Mouse (Mus musculus) yolk sac, embryonic 10.5 days (tissue): ENCODE data around the gene Kcnh8.

Source experiments
- DNase-seq: peaks from one replicate; pipeline ENCODE4 v3.0.0-alpha.2; 2017; ENCODE audit warnings: low spot score

Kcnh8 gene

GRCm38 (mm10) chr17:52602093-52602780, at the start of gene Kcnh8:
Kcnh8 (plus strand) TSS chr17:52602709.
- DNase-seq: no peak

GRCm38 (mm10) chr17:52559961-52560720, 42.4 kb upstream of the Kcnh8 start:
- peak; percentile 20 for DNase-seq

- DNase-seq: no peak
Measured at GRCm38 (mm10) chr17:52565467-52566155, 36.9 kb upstream of the Kcnh8 start.

- DNase-seq: no peak
Measured at GRCm38 (mm10) chr17:52569584-52570270, 32.8 kb upstream of the Kcnh8 start.

GRCm38 (mm10) chr17:52572229-52572628, 30.3 kb upstream of the Kcnh8 start:
- DNase-seq: no peak

- no peak for DNase-seq
Measured at GRCm38 (mm10) chr17:52591503-52592194, 10.9 kb upstream of the Kcnh8 start.

GRCm38 (mm10) chr17:52599141-52599540, 3.4 kb upstream of the Kcnh8 start:
- DNase-seq: no peak

- DNase-seq: peak; percentile 6
Measured at GRCm38 (mm10) chr17:52600882-52601371, 1.6 kb upstream of the Kcnh8 start.

- no peak for DNase-seq
Measured at GRCm38 (mm10) chr17:52602781-52603170, 267 bp downstream of the Kcnh8 start.

- DNase-seq: no peak
Measured at GRCm38 (mm10) chr17:52603411-52603810, 902 bp downstream of the Kcnh8 start.

GRCm38 (mm10) chr17:52611382-52611781, 8.9 kb downstream of the Kcnh8 start:
- no peak for DNase-seq

GRCm38 (mm10) chr17:52649186-52649585, 46.7 kb downstream of the Kcnh8 start:
- DNase-seq: no peak

- DNase-seq: no peak
Measured at GRCm38 (mm10) chr17:52691988-52692387, 89.5 kb downstream of the Kcnh8 start.

- no peak for DNase-seq
Measured at GRCm38 (mm10) chr17:52701944-52702343, 99.4 kb downstream of the Kcnh8 start.

- DNase-seq: no peak
Measured at GRCm38 (mm10) chr17:52712319-52712718, 109.8 kb downstream of the Kcnh8 start.

GRCm38 (mm10) chr17:52722214-52722613, 119.7 kb downstream of the Kcnh8 start:
- no peak for DNase-seq

- DNase-seq: no peak
Measured at GRCm38 (mm10) chr17:52728806-52729205, 126.3 kb downstream of the Kcnh8 start.

GRCm38 (mm10) chr17:52738436-52738835, 135.9 kb downstream of the Kcnh8 start:
- DNase-seq: no peak

GRCm38 (mm10) chr17:52788151-52788550, 185.6 kb downstream of the Kcnh8 start:
- DNase-seq: no peak

- no peak for DNase-seq
Measured at GRCm38 (mm10) chr17:52804463-52804862, 202.0 kb downstream of the Kcnh8 start.

GRCm38 (mm10) chr17:52810773-52811172, 208.3 kb downstream of the Kcnh8 start:
- no peak for DNase-seq
